Mouse (Mus musculus): Measurements from ENCODE around the gene Igsf9. TPM values are rescaled to one million over a fixed set of nuclear protein-coding genes. Genes with fewer than 3 reads are reported as not detected.

The Igsf9 gene
- polyA plus RNA-seq, 1 experiment from 2014 or later, result 12.0 TPM

DNA sequence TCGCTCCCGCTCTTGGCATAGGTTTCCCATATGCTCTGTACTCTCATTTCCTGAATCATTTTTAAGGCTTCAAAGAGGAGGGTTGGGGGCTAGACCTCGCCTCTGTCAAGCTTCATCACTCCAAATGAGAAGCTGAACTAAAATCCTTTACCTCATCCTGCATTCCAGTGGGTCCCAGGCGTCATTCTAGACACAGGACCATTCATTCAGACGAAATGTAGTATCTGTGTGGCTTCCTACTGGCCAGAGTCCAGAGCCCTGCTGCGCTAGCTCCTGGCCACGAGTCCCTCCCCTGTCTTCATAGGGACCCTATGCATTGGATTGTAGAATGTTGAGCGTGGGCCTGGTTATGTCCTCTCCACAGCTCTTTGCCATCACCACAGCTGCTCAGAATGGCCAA is 23.2 kb downstream of the Igsf9 start:
- peak overlapping the region; percentile 2 for H3K4me2 ChIP-seq
- no peak overlapping the region for H3K4me3 ChIP-seq (ENCODE audit: low read depth, low read length)
- no peaks in the 10 kb centered on the region for H3K9me3 ChIP-seq (replicated peaks; ENCODE audit: control insufficient read depth, low read length)
- 68% methylated on average over 8 of the region's 8 CpGs for WGBS (ENCODE audit: insufficient replicate concordance)
- no peak overlapping the region; the same call in 1 of the 2 replicates for H3K9ac ChIP-seq (ENCODE audit: low read depth, low read length)
- H3K27ac ChIP-seq (ENCODE audit: low read depth, low read length), result peak overlapping the region; percentile 57
- peaks cover 49% of the 10 kb centered on the region for H3K4me1 ChIP-seq (ENCODE audit: control insufficient read depth, insufficient read depth, low read length)
- ATAC-seq (replicated peaks; ENCODE audit: insufficient number of reproducible peaks, low FRiP score, low TSS enrichment), result no peak
- peaks cover 12% of the 10 kb centered on the region for H3K36me3 ChIP-seq (ENCODE audit: control insufficient read depth, insufficient read depth, low read length)
- no peaks in the 10 kb centered on the region for H3K27me3 ChIP-seq (ENCODE audit: control insufficient read depth, insufficient read depth, low read length)

DNA sequence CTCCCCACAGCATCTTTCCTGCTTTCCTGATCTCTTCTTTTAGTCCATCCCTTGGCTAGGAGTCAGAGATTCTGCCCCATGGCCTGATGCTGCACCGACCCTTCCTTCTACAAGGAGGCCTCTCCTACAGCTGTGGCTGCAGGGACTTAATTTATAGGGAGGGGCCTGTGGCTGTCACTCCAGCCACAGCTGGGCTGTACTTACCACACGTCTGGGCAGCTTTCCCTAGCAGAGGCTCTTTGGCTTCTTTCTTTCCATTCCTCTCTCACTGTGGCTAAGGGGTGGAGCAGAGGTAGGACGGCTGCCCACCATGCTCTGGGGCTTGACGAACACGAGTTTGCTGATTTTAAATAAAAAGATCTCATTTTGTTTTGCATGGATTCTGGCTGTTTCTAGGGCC is 25.4 kb downstream of the Igsf9 start:
- 49% methylated on average over 5 of the region's 5 CpGs for WGBS (ENCODE audit: insufficient replicate concordance)
- Histone ChIP-seq H3K27ac (ENCODE audit: low read depth, low read length) (no peak overlapping the region; the same call in 1 of the 2 replicates), H3K4me3 (ENCODE audit: low read depth, low read length) (no peak overlapping the region), H3K9ac (ENCODE audit: low read depth, low read length) (no peak overlapping the region), H3K27me3 (ENCODE audit: control insufficient read depth, insufficient read depth, low read length) (no peaks in the 10 kb centered on the region), H3K4me1 (ENCODE audit: control insufficient read depth, insufficient read depth, low read length) (peaks cover 44% of the 10 kb centered on the region), H3K36me3 (ENCODE audit: control insufficient read depth, insufficient read depth, low read length) (peaks cover 12% of the 10 kb centered on the region), H3K9me3 (replicated peaks; ENCODE audit: control insufficient read depth, low read length) (no peaks in the 10 kb centered on the region), H3K4me2 (no peak overlapping the region)
- ATAC-seq (replicated peaks; ENCODE audit: insufficient number of reproducible peaks, low FRiP score, low TSS enrichment), result no peak

DNA sequence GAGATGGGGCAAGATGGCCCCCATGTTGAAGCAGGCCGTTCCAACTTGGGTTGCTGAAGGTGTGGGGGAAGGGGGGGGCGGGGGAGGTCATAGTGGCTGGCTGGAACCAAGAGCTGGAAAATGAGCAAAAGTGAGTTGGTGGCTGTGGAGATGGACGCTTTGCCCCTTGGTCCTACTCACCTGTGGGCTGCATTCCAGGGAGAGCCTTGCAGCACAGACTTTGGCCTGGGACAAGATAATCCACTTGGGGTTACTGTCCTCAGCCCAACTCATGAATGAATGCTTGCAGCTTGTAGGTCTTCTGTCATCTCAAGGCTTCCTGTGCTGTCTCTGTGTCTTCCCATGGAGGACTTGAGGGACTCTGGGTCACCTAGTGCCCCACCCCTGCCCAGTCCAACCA is 26.1 kb downstream of the Igsf9 start:
- H3K4me1 ChIP-seq (ENCODE audit: control insufficient read depth, insufficient read depth, low read length), result peaks cover 39% of the 10 kb centered on the region

DNA sequence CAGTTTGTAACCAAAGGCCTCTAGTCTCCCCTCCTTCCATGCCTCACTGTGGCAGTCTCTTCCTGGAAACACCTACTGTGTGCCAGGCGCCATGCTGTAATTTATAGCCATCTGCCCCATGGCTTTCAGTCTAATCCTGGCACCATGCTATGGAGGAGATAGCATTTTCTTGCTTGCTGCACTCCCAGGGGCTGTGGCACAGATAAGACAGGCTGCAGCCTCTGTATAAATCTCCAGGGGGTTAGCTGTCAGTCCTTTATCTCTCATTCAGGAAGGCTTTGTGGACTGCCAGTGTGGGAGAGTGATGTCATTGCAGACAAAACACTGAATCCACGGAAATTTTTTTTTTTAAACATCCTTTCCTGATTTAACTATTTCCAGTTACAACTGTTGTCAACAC is 26.6 kb downstream of the Igsf9 start:
- peak; percentile 33; the same call in 1 of the 2 replicates for ATAC-seq (replicated peaks; ENCODE audit: insufficient number of reproducible peaks, low FRiP score, low TSS enrichment)
- Histone ChIP-seq H3K9me3 (replicated peaks; ENCODE audit: control insufficient read depth, low read length) (no peaks in the 10 kb centered on the region), H3K4me1 (ENCODE audit: control insufficient read depth, insufficient read depth, low read length) (peaks cover 39% of the 10 kb centered on the region), H3K4me2 (no peak overlapping the region), H3K4me3 (ENCODE audit: low read depth, low read length) (no peak overlapping the region), H3K36me3 (ENCODE audit: control insufficient read depth, insufficient read depth, low read length) (peaks cover 12% of the 10 kb centered on the region), H3K27me3 (ENCODE audit: control insufficient read depth, insufficient read depth, low read length) (no peaks in the 10 kb centered on the region), H3K27ac (ENCODE audit: low read depth, low read length) (peak overlapping the region; percentile 62), H3K9ac (ENCODE audit: low read depth, low read length) (no peak overlapping the region)
- WGBS (ENCODE audit: insufficient replicate concordance), result 31% methylated on average over 2 of the region's 2 CpGs

More for the DNA sequence above, 26.1 kb downstream of the Igsf9 start:
- no peak overlapping the region for H3K4me3 ChIP-seq (ENCODE audit: low read depth, low read length)
- H3K9me3 ChIP-seq (replicated peaks; ENCODE audit: control insufficient read depth, low read length), result no peaks in the 10 kb centered on the region
- H3K27me3 ChIP-seq (ENCODE audit: control insufficient read depth, insufficient read depth, low read length), result no peaks in the 10 kb centered on the region
- no peak overlapping the region for H3K4me2 ChIP-seq
- ATAC-seq (replicated peaks; ENCODE audit: insufficient number of reproducible peaks, low FRiP score, low TSS enrichment), result no peak
- H3K9ac ChIP-seq (ENCODE audit: low read depth, low read length), result no peak overlapping the region
- 79% methylated on average over 3 of the region's 3 CpGs for WGBS (ENCODE audit: insufficient replicate concordance)
- H3K27ac ChIP-seq (ENCODE audit: low read depth, low read length), result no peak overlapping the region
- H3K36me3 ChIP-seq (ENCODE audit: control insufficient read depth, insufficient read depth, low read length), result peaks cover 12% of the 10 kb centered on the region

DNA sequence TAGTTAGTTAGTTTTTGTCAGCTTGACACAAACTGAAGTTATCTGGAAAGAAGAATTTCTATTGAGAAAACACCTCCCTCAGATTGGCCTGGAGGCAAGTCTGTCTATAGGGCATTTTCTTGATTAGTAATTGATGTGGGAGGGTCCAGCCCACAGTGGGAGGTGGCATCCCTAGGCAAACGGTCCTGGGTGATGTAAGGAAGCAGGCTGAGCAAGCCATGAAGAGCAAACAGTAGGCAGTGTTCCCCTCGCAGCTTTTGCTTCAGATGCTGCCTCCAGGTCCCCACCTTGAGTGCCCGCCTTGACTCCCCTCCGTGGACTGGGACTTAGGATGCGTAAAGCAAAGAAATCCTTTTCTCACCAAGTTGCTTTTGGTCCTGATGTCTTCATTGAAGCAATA is 27.6 kb downstream of the Igsf9 start:
- H3K9ac ChIP-seq (ENCODE audit: low read depth, low read length), result no peak overlapping the region
- H3K27ac ChIP-seq (ENCODE audit: low read depth, low read length), result no peak overlapping the region

DNA sequence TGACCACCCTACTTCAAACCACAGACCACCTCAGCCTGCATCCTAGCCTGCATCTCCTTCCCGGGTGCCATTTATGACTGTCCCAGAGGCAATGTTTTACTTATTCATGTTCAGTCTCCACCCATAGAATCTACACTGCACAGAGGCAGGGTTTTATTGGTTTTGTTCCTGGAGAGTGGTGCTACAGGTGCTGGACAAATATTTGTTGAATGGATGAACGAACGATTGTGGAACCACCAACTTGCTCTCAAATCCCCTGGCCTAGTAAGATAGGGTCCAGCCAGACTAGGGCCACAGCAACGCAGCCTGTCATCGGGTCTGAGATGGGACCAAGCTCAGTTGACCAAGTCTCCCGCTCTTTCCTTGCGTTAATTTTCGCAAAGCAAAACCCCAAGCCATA is 28.4 kb downstream of the Igsf9 start:
- no peaks in the 10 kb centered on the region for H3K9me3 ChIP-seq (replicated peaks; ENCODE audit: control insufficient read depth, low read length)
- WGBS (ENCODE audit: insufficient replicate concordance), result 49% methylated on average over 8 of the region's 8 CpGs
- H3K4me2 ChIP-seq, result no peak overlapping the region
- H3K27ac ChIP-seq (ENCODE audit: low read depth, low read length), result no peak overlapping the region
- H3K27me3 ChIP-seq (ENCODE audit: control insufficient read depth, insufficient read depth, low read length), result no peaks in the 10 kb centered on the region
- no peak overlapping the region for H3K9ac ChIP-seq (ENCODE audit: low read depth, low read length)
- no peak overlapping the region for H3K4me3 ChIP-seq (ENCODE audit: low read depth, low read length)
- ATAC-seq (replicated peaks; ENCODE audit: insufficient number of reproducible peaks, low FRiP score, low TSS enrichment), result no peak
- H3K36me3 ChIP-seq (ENCODE audit: control insufficient read depth, insufficient read depth, low read length), result peaks cover 12% of the 10 kb centered on the region
- H3K4me1 ChIP-seq (ENCODE audit: control insufficient read depth, insufficient read depth, low read length), result peaks cover 38% of the 10 kb centered on the region

More for the DNA sequence above, 27.6 kb downstream of the Igsf9 start:
- Histone ChIP-seq H3K4me1 (ENCODE audit: control insufficient read depth, insufficient read depth, low read length) (peaks cover 41% of the 10 kb centered on the region), H3K4me2 (no peak overlapping the region), H3K9me3 (replicated peaks; ENCODE audit: control insufficient read depth, low read length) (no peaks in the 10 kb centered on the region), H3K27me3 (ENCODE audit: control insufficient read depth, insufficient read depth, low read length) (no peaks in the 10 kb centered on the region), H3K4me3 (ENCODE audit: low read depth, low read length) (no peak overlapping the region), H3K36me3 (ENCODE audit: control insufficient read depth, insufficient read depth, low read length) (peaks cover 12% of the 10 kb centered on the region)
- ATAC-seq (replicated peaks; ENCODE audit: insufficient number of reproducible peaks, low FRiP score, low TSS enrichment), result no peak
- 68% methylated on average over 5 of the region's 5 CpGs for WGBS (ENCODE audit: insufficient replicate concordance)

DNA sequence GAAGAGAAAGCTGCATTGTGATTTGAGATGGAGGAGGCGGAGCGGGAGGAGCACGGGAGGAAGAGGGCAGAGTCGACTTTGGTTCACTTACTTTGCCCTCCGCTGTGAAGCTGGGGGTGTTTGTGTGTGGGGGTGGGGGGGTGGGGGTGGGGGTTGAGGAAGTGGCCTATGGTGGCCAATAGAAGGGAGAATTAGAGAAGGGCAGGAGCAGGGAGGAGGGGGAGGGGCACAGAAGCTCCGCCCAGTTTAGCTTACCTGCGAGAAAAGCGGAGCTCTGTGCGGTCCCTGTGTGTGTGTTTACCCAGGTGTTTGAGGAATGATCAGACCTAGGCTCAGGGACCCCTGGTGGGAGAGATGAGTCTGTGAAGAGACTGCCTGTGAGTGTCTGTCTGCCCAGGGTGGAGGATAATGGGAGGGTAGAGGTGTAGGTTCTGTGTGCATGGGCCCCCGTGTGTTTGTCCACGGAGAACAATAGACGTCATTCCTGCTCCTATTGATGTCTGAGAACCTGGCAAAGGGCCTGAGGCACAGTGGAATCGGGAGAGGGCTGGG is 28.9 kb downstream of the Igsf9 start:
- Histone ChIP-seq H3K4me1 (ENCODE audit: control insufficient read depth, insufficient read depth, low read length) (peaks cover 35% of the 10 kb centered on the region), H3K27me3 (ENCODE audit: control insufficient read depth, insufficient read depth, low read length) (no peaks in the 10 kb centered on the region), H3K9ac (ENCODE audit: low read depth, low read length) (no peak overlapping the region), H3K9me3 (replicated peaks; ENCODE audit: control insufficient read depth, low read length) (no peaks in the 10 kb centered on the region), H3K4me2 (no peak overlapping the region), H3K36me3 (ENCODE audit: control insufficient read depth, insufficient read depth, low read length) (peaks cover 10% of the 10 kb centered on the region), H3K27ac (ENCODE audit: low read depth, low read length) (peak overlapping the region; percentile 62; the same call in 1 of the 2 replicates), H3K4me3 (ENCODE audit: low read depth, low read length) (no peak overlapping the region)
- ATAC-seq (replicated peaks; ENCODE audit: insufficient number of reproducible peaks, low FRiP score, low TSS enrichment), result no peak
- 29% methylated on average over 13 of the region's 13 CpGs for WGBS (ENCODE audit: insufficient replicate concordance)

DNA sequence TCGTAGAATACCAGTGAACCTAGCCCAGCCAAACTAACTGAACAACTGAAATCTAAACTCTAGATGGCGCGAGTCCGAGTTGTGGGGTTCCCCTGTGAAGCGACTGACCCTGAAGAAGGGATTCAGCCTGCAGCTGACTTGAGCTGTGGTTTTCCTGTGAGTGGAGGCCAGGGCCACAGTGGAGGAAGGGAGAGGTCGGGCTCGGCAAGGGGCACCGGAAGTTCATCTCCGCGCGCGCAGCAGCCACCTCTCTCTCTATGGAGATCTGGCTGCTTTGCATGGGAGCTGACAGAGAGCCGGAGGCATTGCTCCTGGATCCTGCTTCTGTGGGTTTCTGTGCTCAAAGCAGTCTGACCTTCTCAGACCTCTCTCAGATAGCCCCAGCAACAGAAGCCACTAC is 31.4 kb downstream of the Igsf9 start:
- 26% methylated on average over 13 of the region's 13 CpGs for WGBS (ENCODE audit: insufficient replicate concordance)
- Histone ChIP-seq H3K27me3 (ENCODE audit: control insufficient read depth, insufficient read depth, low read length) (no peaks in the 10 kb centered on the region), H3K9me3 (replicated peaks; ENCODE audit: control insufficient read depth, low read length) (peaks cover 4% of the 10 kb centered on the region), H3K27ac (ENCODE audit: low read depth, low read length) (peak overlapping the region; percentile 85), H3K4me1 (ENCODE audit: control insufficient read depth, insufficient read depth, low read length) (peaks cover 22% of the 10 kb centered on the region), H3K4me3 (ENCODE audit: low read depth, low read length) (no peak overlapping the region), H3K36me3 (ENCODE audit: control insufficient read depth, insufficient read depth, low read length) (no peaks in the 10 kb centered on the region), H3K9ac (ENCODE audit: low read depth, low read length) (peak overlapping the region; percentile 44), H3K4me2 (peak overlapping the region; percentile 49)
- 0 out of 2 replicates have a peak, but pooled peaks have one; percentile 8 for ATAC-seq (replicated peaks; ENCODE audit: insufficient number of reproducible peaks, low FRiP score, low TSS enrichment)

Measured in heart, embryonic 11.5 days (tissue).